Mouse (Mus musculus) CH12.LX (cell line): Measurements from ENCODE around the gene Grtp1.

Experiments used
- CTCF ChIP-seq, 2 experiments: IDR thresholded peaks in 1 of 2; conservative IDR thresholded peaks in 1 of 2; 2 replicates each; pipeline ENCODE4 v1.5.1; 2011 to 2012; ENCODE audit warnings: low read depth in 2 of 2, low read length in 2 of 2, improper control_type of control experiment in 1 of 2, inconsistent platforms in 1 of 2, mild to moderate bottlenecking in 1 of 2, moderate library complexity in 1 of 2
- EP300 ChIP-seq: IDR thresholded peaks from 2 replicates; pipeline ENCODE4 v1.6.1; 2011; ENCODE audit warnings: low read length, improper control_type of control experiment
- MAX ChIP-seq: IDR thresholded peaks from 2 replicates; pipeline ENCODE4 v1.6.1; 2011; ENCODE audit warnings: low read length, improper control_type of control experiment
- USF1 ChIP-seq: IDR thresholded peaks from 2 replicates; pipeline ENCODE4 v1.6.1; 2014; ENCODE audit warnings: low read depth, mild to moderate bottlenecking, inconsistent platforms, low read length, improper control_type of control experiment
- ZC3H11A ChIP-seq: IDR thresholded peaks from 2 replicates; pipeline ENCODE4 v1.6.1; 2012; ENCODE audit warnings: low read depth, mild to moderate bottlenecking, inconsistent platforms, low read length, improper control_type of control experiment
- ZKSCAN1 ChIP-seq: IDR thresholded peaks from 2 replicates; pipeline ENCODE4 v1.6.1; 2012; ENCODE audit warnings: low read depth, inconsistent platforms, low read length, improper control_type of control experiment, borderline replicate concordance
- ZNF384 ChIP-seq: IDR thresholded peaks from 2 replicates; pipeline ENCODE4 v1.6.1; 2012; ENCODE audit warnings: low read depth, low read length, improper control_type of control experiment, inconsistent platforms

GRCm38 (mm10) chr8:13217093-13217492, 16.7 kb upstream of the Grtp1 start:
- TF ChIP-seq MAX (no peak), CTCF (conservative IDR thresholded peaks at IDR 0.05 in 1 of 2, IDR thresholded peaks at IDR 0.05 in 1 of 2; ENCODE audit: low read depth in 2 of 2, low read length in 2 of 2) (no peak), EP300 (no peak), ZKSCAN1 (no peak), USF1 (no peak), ZC3H11A (no peak), ZNF384 (no peak)
